Mouse (Mus musculus) heart, postnatal 10 days (tissue): ENCODE results near the gene Mfsd11. TPM values are rescaled to one million over a fixed set of nuclear protein-coding genes. Genes with fewer than 3 reads are reported as not detected.

ENCODE experiments used
- DNase-seq, 2 experiments: peaks; one replicate each; pipeline ENCODE4 v3.0.0; 2021
- intact Hi-C: fragments of 180-260 bp; cut with DNase I; formaldehyde crosslinking; loops from one replicate; pipeline ENCODE4 v1.15.1; 2025
- total RNA-seq, 2 experiments: library from RNA; stranded (reverse); gene quantifications; 2 replicates each; pipeline ENCODE4 v1.2.3; 2021

The Mfsd11 gene
- total RNA-seq, 2 experiments from 2014 or later = 41.7 to 43.6 TPM

DNA sequence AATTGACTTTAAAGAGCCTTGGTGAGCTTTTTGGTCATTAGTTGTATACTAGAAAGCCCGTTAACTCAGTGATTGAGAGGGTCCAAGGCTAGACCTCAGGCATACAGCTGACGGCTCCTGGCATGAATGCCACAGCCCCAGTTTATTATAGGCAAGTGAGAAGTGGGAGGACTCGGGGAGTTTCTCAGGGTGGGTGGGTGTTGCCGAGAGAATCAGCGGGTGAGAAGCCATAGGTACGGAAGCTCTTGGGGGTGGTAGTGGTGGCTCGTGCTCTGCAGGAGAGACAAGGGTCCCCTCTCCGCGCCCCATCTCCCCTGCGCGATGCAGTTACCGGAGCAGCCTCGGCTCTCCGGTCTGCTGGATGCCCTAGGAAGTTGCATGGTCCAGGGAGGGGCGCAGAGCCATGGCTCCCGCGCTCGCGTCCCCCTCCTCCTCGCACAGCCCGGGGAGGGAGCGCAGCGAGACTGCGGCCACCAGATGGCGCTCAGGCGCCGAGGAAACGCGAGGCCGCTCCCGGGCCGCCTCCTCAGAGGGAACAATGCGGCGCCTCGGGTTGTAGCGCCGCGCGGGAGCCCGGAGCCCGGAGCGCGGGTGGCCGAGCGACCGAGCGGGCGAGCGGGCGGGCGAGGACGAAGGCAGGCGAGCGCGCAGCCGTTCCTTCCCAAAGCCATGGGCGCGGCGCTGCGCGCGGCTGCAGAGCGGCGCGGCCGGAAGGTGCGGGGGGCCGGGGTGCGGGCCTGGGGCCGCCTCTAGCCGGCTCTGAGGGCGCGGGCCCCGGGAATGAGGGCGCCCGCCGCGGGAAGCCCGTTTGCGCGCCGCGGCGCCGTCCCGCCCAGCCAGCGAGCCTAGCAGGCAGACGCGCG lies 66.3 kb downstream of the Mfsd11 start, which contains the start of gene Mgat5b:
Gene Mgat5b, plus strand, starts transcription at position 541 of the 863 bp plus-strand sequence.
- DNase-seq = peak; percentile 85 to 89
- intact Hi-C loops = loop anchor here (1.0 to 5.0 kb wide), 4 partner anchors 76 to 139 kb away; no protein-coding TSS in a partner anchor

- no peak for DNase-seq
- intact Hi-C loops = loop anchor here (2.0 to 5.0 kb wide), 2 partner anchors 75 to 123 kb away; no protein-coding TSS in a partner anchor
These were observed 67.2 kb downstream of the Mfsd11 start for GRCm38 (mm10) chr11:116919186-116920020.

DNA sequence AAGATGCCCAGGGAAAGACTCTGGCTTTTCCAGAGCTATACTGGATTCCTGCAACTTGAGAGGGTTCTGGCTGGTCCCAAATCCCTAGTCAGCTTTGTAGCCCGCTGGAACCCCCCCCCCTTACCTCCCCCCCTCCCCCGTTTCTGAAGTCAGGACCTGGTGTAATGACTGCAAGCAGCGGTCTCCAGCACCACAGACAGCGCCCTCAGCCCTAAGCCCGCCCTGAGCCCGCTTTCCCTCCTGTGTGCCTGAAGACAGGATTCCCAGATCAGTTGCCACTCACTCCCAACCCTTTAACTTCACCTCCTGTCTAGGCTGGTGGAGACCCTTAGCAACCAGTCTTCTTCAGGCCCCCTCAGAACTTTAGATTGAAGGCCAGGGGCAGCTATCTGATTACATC lies 68.5 kb downstream of the Mfsd11 start:
- intact Hi-C loops = no loop called here
- peak; percentile 22 to 34 for DNase-seq

- intact Hi-C loops = no loop called here
These were observed 69.8 kb downstream of the Mfsd11 start for GRCm38 (mm10) chr11:116922058-116922457.

More at GRCm38 (mm10) chr11:116922058-116922457, 69.8 kb downstream of the Mfsd11 start:
- DNase-seq = peak; percentile 61 to 75

Other genes with a start within 250 kb of the Mfsd11 start
- gene Rhbdf2, start 225.4 kb upstream of the Mfsd11 start, total RNA-seq = 10 to 100 TPM; 15.4 to 17.7 TPM
- 1 to 10 TPM; 1.4 to 1.7 TPM for gene Prcd, start 198.9 kb upstream of the Mfsd11 start, total RNA-seq
- 10 to 100 TPM; 76.2 to 85.4 TPM for gene Cygb, start 198.1 kb upstream of the Mfsd11 start, total RNA-seq
- not detected for gene St6galnac1, start 76.9 kb upstream of the Mfsd11 start, total RNA-seq
- 10 to 100 TPM; 43.3 to 48.7 TPM for gene Mxra7, start 24.4 kb upstream of the Mfsd11 start, total RNA-seq
- 10 to 100 TPM; 32.0 to 35.1 TPM for gene Mettl23, start 9.2 kb upstream of the Mfsd11 start, total RNA-seq
- 10 to 100 TPM; 33.3 to 37.8 TPM for gene Jmjd6, start 9.0 kb upstream of the Mfsd11 start, total RNA-seq
- gene Srsf2, start 654 bp downstream of the Mfsd11 start, total RNA-seq = 100 to 1,000 TPM; 196 to 197 TPM
- gene Mgat5b, start 66.4 kb downstream of the Mfsd11 start, total RNA-seq = under 1 TPM; 0.40 to 0.57 TPM